Mouse (Mus musculus): ENCODE data around the gene Hdgfl2. TPM values are rescaled to one million over a fixed set of nuclear protein-coding genes. Genes with fewer than 3 reads are reported as not detected.
"Not testable (repeated sequence)": the region's sequence is repeated elsewhere in the genome, so short reads cannot be mapped to it uniquely, and the experiment has no call there.

The Hdgfl2 gene
- polyA plus RNA-seq, 1 experiment from 2014 or later: 27.7 TPM

DNA sequence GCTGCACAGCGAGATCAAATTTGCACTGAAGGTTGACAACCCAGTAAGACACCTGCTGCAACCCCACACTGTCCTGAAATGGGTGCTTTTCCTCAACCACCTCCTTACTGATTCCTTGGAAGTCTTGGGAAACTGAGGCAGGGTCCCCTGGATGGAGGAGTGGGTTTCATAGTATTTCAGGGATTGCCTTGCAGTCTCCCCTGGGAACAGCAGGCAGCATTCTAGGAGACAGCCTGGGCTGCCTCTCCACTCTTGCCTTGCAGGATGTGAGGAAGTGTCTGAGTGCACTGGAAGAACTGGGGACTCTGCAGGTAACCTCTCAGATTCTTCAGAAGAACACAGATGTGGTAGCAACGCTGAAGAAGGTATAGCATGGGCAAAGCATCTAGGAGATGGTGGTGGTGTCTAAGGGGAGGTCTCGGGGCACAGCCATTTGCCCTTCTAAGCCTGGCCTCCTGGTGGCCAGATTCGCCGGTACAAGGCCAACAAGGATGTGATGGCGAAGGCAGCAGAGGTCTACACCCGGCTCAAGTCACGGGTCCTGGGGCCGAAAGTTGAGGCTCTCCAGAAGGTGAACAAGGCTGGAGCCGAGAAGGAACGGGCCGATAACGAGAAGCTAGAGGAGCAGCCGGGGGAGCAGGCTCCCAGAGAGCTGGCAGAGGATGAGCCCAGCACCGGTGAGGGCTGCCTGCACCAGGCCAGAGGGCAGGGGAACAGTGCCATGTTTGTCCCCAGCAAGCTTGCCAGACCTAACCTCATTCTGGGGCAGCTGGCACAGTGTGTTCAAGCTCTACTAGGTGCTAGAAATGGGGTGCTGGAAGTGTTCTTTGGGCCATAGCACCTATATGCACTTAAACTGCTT is 19.5 kb downstream of the Hdgfl2 start:
- Histone ChIP-seq H3K4me1 (ENCODE audit: insufficient read depth) (no peaks in the 10 kb centered on the region), H3K27me3 (ENCODE audit: insufficient read depth, low read length) (no peaks in the 10 kb centered on the region), H3K9me3 (ENCODE audit: low read length) (no peaks in the 10 kb centered on the region), H3K9ac (replicated peaks) (no peak overlapping the region), H3K27ac (ENCODE audit: low read depth) (no peak overlapping the region), H3K4me2 (ENCODE audit: low read depth, low read length) (no peak overlapping the region), H3K36me3 (replicated peaks; ENCODE audit: insufficient read depth, low read length) (peaks cover 53% of the 10 kb centered on the region), H3K4me3 (ENCODE audit: low read depth, low read length) (no peak overlapping the region)
- no peak for ATAC-seq
- TF ChIP-seq CTCF (IDR thresholded peaks at IDR 0.05; ENCODE audit: low read depth) (peak; percentile 39), EP300 (IDR thresholded peaks at IDR 0.05; ENCODE audit: low read depth) (no peak)
- no peak for DNase-seq
- WGBS (ENCODE audit: insufficient replicate concordance): 82% methylated on average over 15 of the region's 15 CpGs

DNA sequence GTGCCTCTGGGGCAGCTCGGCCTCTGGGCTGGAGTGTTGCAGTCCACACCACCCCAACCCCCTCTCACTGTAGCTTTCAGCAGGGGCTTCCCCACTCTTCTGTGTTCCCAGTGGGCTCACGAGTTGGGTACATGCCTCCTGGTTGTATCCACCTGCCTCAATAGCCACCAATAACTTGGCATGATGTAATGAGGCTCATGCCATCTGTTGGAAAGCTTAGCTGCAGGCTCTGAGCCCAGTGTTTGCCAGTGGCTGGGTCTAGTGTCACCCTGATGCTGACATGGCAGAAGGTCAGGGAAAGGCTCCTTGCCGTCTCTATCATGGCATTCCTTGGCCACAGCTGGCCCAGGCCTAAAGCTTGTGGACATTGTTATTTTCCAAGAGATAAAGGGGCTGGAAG is 21.4 kb downstream of the Hdgfl2 start:
- 82% methylated on average over 3 of the region's 3 CpGs for WGBS (ENCODE audit: insufficient replicate concordance)
- TF ChIP-seq EP300 (IDR thresholded peaks at IDR 0.05; ENCODE audit: low read depth) (no peak), CTCF (IDR thresholded peaks at IDR 0.05; ENCODE audit: low read depth) (no peak)
- Histone ChIP-seq H3K27me3 (ENCODE audit: insufficient read depth, low read length) (no peaks in the 10 kb centered on the region), H3K4me2 (ENCODE audit: low read depth, low read length) (no peak overlapping the region), H3K9me3 (ENCODE audit: low read length) (no peaks in the 10 kb centered on the region), H3K27ac (ENCODE audit: low read depth) (no peak overlapping the region), H3K9ac (replicated peaks) (no peak overlapping the region), H3K36me3 (replicated peaks; ENCODE audit: insufficient read depth, low read length) (peaks cover 53% of the 10 kb centered on the region), H3K4me1 (ENCODE audit: insufficient read depth) (no peaks in the 10 kb centered on the region), H3K4me3 (ENCODE audit: low read depth, low read length) (no peak overlapping the region)
- ATAC-seq (no peak), DNase-seq (no peak)

DNA sequence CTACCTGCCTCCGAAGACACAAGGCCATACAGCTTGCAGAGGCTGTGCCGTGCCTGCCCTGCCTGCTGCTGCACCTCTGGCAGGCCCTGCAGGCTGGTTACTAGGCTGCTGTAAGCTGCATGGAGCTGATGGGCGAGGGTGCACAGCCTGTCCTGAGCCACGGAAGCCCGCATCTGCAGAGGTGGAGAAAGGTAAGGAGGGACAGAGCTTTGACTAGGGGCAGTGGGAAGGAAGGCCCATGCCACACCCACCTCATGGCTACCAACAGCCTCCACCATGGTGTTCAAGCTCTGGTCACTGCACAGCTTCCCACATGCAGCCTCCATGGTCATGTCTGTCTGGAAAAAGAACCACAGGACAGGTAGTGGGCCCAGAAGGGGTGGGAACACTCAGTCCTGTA is 22.7 kb downstream of the Hdgfl2 start:
- ATAC-seq (no peak), DNase-seq (no peak)
- TF ChIP-seq EP300 (IDR thresholded peaks at IDR 0.05; ENCODE audit: low read depth): no peak
- TF ChIP-seq CTCF (IDR thresholded peaks at IDR 0.05; ENCODE audit: low read depth): no peak
- Histone ChIP-seq H3K4me3 (ENCODE audit: low read depth, low read length) (no peak overlapping the region), H3K9me3 (ENCODE audit: low read length) (no peaks in the 10 kb centered on the region), H3K4me1 (ENCODE audit: insufficient read depth) (no peaks in the 10 kb centered on the region), H3K36me3 (replicated peaks; ENCODE audit: insufficient read depth, low read length) (peaks cover 40% of the 10 kb centered on the region), H3K27ac (ENCODE audit: low read depth) (no peak overlapping the region), H3K9ac (replicated peaks) (no peak overlapping the region), H3K4me2 (ENCODE audit: low read depth, low read length) (no peak overlapping the region), H3K27me3 (ENCODE audit: insufficient read depth, low read length) (no peaks in the 10 kb centered on the region)
- WGBS (ENCODE audit: insufficient replicate concordance): 89% methylated on average over 5 of the region's 5 CpGs

DNA sequence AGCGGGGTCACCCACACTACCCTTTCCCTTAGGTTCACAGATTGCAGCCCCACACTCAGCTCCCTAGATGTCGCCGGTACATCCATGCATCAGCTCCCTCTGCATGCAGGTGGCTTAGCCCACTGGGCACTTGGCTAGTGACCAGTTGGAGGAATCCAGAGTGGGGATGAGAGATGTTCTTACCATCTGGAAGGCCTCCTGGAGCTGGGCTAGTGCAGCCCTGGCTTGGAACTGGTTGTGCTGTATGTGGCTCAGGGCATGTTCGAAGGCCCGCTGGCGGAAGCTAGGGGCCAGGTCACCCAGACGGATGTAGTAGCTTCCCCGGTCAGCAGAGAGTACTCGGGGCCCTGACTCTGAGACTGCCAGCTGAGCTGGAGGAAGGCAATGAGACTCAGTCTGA is 23.5 kb downstream of the Hdgfl2 start:
- DNase-seq: peak; percentile 13
- peaks cover 33% of the 10 kb centered on the region for H3K36me3 ChIP-seq (replicated peaks; ENCODE audit: insufficient read depth, low read length)
- no peak for TF ChIP-seq EP300 (IDR thresholded peaks at IDR 0.05; ENCODE audit: low read depth)
- no peak for TF ChIP-seq CTCF (IDR thresholded peaks at IDR 0.05; ENCODE audit: low read depth)

DNA sequence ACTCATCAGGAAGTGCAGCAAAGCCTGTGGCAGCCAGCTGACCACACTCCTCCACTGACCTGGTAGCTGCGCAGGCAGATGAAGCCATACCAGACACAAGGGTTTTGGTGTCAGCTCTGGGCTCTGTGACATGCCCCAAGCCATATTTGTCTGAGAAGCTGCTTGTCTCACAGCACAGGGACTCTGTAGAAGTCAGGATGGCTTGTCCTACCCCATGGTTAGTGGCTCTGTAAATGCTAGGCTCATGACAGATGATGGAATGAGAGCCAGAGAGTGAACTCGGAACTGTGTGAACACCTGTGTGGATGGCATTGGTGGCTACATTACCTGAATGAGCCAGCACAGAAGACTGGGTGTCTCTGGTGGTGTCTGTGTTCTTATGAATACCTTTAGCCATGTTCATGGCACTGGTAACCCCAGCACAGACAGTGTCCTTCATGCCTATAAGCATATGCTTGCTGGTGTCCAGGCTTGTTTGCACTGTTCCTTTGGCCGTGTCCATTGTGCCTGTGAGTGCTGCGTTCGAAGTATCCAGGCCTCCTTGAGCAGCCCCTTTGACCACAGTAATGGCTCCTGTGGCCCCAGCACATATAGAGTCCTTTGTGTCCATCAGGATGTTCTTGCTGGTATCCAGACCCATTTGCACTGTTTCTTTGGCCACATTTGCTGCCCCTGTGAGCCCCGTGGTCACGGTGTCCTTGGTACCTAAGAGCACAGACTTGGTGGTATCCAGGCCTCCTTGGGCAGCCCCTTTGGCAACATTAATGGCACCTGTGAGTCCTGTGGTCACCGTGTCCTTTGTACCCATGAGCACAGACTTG is 24.2 kb downstream of the Hdgfl2 start:
- Histone ChIP-seq H3K36me3 (replicated peaks; ENCODE audit: insufficient read depth, low read length) (peaks cover 29% of the 10 kb centered on the region), H3K9ac (replicated peaks) (no peak overlapping the region), H3K4me1 (ENCODE audit: insufficient read depth) (no peaks in the 10 kb centered on the region), H3K4me3 (ENCODE audit: low read depth, low read length) (no peak overlapping the region), H3K9me3 (ENCODE audit: low read length) (no peaks in the 10 kb centered on the region), H3K27me3 (ENCODE audit: insufficient read depth, low read length) (no peaks in the 10 kb centered on the region), H3K27ac (ENCODE audit: low read depth) (no peak overlapping the region), H3K4me2 (ENCODE audit: low read depth, low read length) (no peak overlapping the region)
- ATAC-seq (no peak), DNase-seq (peak; percentile 12)
- WGBS (ENCODE audit: insufficient replicate concordance): 86% methylated on average over 8 of the region's 8 CpGs
- TF ChIP-seq CTCF (IDR thresholded peaks at IDR 0.05; ENCODE audit: low read depth): no peak
- TF ChIP-seq EP300 (IDR thresholded peaks at IDR 0.05; ENCODE audit: low read depth): no peak

More for the DNA sequence above, 23.5 kb downstream of the Hdgfl2 start:
- Histone ChIP-seq H3K27ac (ENCODE audit: low read depth) (no peak overlapping the region), H3K4me2 (ENCODE audit: low read depth, low read length) (no peak overlapping the region), H3K27me3 (ENCODE audit: insufficient read depth, low read length) (no peaks in the 10 kb centered on the region), H3K4me1 (ENCODE audit: insufficient read depth) (no peaks in the 10 kb centered on the region), H3K9me3 (ENCODE audit: low read length) (no peaks in the 10 kb centered on the region), H3K4me3 (ENCODE audit: low read depth, low read length) (no peak overlapping the region), H3K9ac (replicated peaks) (no peak overlapping the region)
- no peak for ATAC-seq
- 93% methylated on average over 9 of the region's 9 CpGs for WGBS (ENCODE audit: insufficient replicate concordance)

DNA sequence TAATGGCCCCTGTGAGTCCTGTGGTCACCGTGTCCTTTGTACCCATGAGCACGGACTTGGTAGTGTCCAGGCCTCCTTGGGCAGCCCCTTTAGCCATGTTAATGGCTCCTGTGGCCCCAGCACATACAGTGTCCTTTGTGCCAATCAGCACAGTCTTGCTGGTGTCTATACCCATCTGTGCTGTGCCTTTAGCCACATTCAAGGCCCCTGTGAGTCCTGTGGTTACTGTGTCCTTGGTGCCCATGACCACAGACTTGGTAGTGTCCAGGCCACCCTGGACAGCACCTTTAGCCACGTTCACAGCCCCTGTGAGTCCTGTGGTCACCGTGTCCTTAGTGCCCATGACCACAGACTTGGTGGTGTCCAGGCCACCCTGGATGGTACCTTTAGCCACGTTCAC is 25.4 kb downstream of the Hdgfl2 start:
- WGBS (ENCODE audit: insufficient replicate concordance): 81% methylated on average over 2 of the region's 5 CpGs

DNA sequence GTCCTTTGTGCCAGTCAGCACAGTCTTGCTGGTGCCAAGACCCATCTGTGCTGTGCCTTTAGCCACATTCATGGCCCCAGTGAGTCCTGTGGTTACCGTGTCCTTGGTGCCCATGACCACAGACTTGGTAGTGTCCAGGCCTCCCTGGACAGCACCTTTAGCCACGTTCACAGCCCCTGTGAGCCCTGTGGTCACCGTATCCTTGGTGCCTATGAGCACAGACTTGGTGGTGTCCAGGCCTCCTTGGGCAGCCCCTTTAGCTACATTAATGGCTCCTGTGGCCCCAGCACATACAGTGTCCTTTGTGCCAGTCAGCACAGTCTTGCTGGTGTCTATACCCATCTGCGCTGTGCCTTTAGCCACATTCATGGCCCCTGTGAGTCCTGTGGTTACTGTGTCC is 27.0 kb downstream of the Hdgfl2 start:
- not testable (repeated sequence) for H3K4me2 ChIP-seq (ENCODE audit: low read depth, low read length); H3K4me3 ChIP-seq (ENCODE audit: low read depth, low read length); H3K27ac ChIP-seq (ENCODE audit: low read depth); H3K9me3 ChIP-seq (ENCODE audit: low read length); ATAC-seq; H3K9ac ChIP-seq (replicated peaks); H3K27me3 ChIP-seq (ENCODE audit: insufficient read depth, low read length); H3K4me1 ChIP-seq (ENCODE audit: insufficient read depth); DNase-seq
- peaks cover 11% of the 10 kb centered on the region for H3K36me3 ChIP-seq (replicated peaks; ENCODE audit: insufficient read depth, low read length)
- WGBS (ENCODE audit: insufficient replicate concordance): 88% methylated on average over 4 of the region's 4 CpGs

More for the DNA sequence above, 25.4 kb downstream of the Hdgfl2 start:
- not testable (repeated sequence) for DNase-seq; H3K27ac ChIP-seq (ENCODE audit: low read depth); H3K4me1 ChIP-seq (ENCODE audit: insufficient read depth); ATAC-seq; H3K9ac ChIP-seq (replicated peaks); H3K4me3 ChIP-seq (ENCODE audit: low read depth, low read length); H3K27me3 ChIP-seq (ENCODE audit: insufficient read depth, low read length); H3K9me3 ChIP-seq (ENCODE audit: low read length); H3K4me2 ChIP-seq (ENCODE audit: low read depth, low read length)
- peaks cover 25% of the 10 kb centered on the region for H3K36me3 ChIP-seq (replicated peaks; ENCODE audit: insufficient read depth, low read length)

All from liver, postnatal 0 days (tissue).